Mouse (Mus musculus) heart, adult 2 months (tissue): ENCODE measurements at regions not wholly inside any gene's neighbourhood (a gene's known extent, or its start where the extent isn't known, plus 50 kb on each side); places are given as distances from the start of the nearest gene placed in this dataset.

Experiments used
- CTCF ChIP-seq: fragments of 200-600 bp; IDR thresholded peaks from 2 replicates; pipeline ENCODE4 v1.8.1; 2022; ENCODE audit warnings: antibody characterized with exemption, mild to moderate bottlenecking, moderate library complexity
- EP300 ChIP-seq: fragments of 200-500 bp; IDR thresholded peaks from 2 replicates; pipeline ENCODE4 v1.6.1; 2011; ENCODE audit warnings: low read depth, low read length, control low read depth; ENCODE audit not compliant: insufficient read depth
- POLR2A ChIP-seq: fragments of 200-500 bp; IDR thresholded peaks from 2 replicates; pipeline ENCODE4 v1.6.1; 2011; ENCODE audit warnings: mild to moderate bottlenecking, low read depth, low read length, control low read depth; ENCODE audit not compliant: insufficient read depth

GRCm38 (mm10) chr4:55721834-55722233 is 189.6 kb upstream of the Klf4 start:
- TF ChIP-seq CTCF, result no peak
- no peak for TF ChIP-seq POLR2A
- no peak for TF ChIP-seq EP300
